ENCODE assay signal across 11 mouse cellular contexts in the genomic region with DNA sequence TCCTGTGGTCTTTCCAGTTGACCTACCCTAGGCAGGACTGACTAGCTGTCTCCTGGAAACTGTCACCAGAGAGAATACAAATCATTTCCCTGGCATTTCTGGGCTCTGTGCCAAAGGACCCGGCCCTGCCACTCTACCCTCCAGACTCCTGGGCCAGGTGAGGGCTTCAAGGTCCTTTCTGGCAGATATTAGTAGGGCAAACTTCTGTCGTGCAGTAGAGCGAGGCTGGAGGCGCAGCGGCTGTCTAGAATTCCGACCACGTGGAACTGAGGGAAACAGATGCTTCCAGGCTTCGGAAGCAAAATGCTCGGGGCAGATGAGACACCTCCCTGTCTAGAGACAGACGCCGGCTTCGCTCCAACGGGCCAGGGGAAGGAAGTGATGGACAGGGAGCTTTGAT. TPM values are rescaled to one million over a fixed set of nuclear protein-coding genes. Genes with fewer than 3 reads are reported as not detected.
DNase-seq lines count a peak whose midpoint lies in the region; ATAC-seq and TF ChIP-seq lines count a peak whose summit lies in the region.
"Had no signal": no experiment of that assay in that cellular context is flagged by ENCODE, and none has a peak within 500 bp of the region (broad histone marks: within the 10 kb centered on the region; RNA-seq: fewer than 3 reads in every experiment).

No protein-coding gene starts in this region.

- intact Hi-C loops in heart, postnatal 25 days (cut with DNase I): no loop called here

- no peaks in the 10 kb centered on the region for H3K9me3 ChIP-seq in heart, postnatal 0 days (replicated peaks; ENCODE audit: control insufficient read depth, low read length)
- H3K9me3 ChIP-seq in forebrain, embryonic 16.5 days (ENCODE audit: control insufficient read depth, low read length): no peaks in the 10 kb centered on the region
- H3K9me3 ChIP-seq: G1E had no signal

- no peak overlapping the region for H3K27ac ChIP-seq in heart, postnatal 0 days (ENCODE audit: low read depth)
- peak overlapping the region; percentile 28 for H3K27ac ChIP-seq in forebrain, embryonic 16.5 days (ENCODE audit: low read length)

- DNase-seq in heart, postnatal 0 days (ENCODE audit: low spot score): no peak
- no peak for DNase-seq in heart, postnatal 25 days (ENCODE audit: low spot score)
- peak; percentile 46 for DNase-seq in MN1 (ENCODE audit: low spot score)
- DNase-seq in kidney, postnatal 10 days: peak; percentile 88
- DNase-seq in right cerebral cortex, postnatal 36 days (ENCODE audit: low spot score in 2 of 2): no peak
- DNase-seq: cerebellum, postnatal 25 days had no signal

- no peak for TF ChIP-seq CTCF in heart, postnatal 0 days (IDR thresholded peaks at IDR 0.05; ENCODE audit: low read depth)

- peaks cover 11% of the 10 kb centered on the region for H3K4me1 ChIP-seq in heart, postnatal 0 days (ENCODE audit: control insufficient read depth, insufficient read depth)
- peaks cover 29% of the 10 kb centered on the region for H3K4me1 ChIP-seq in forebrain, embryonic 16.5 days (replicated peaks; ENCODE audit: control insufficient read depth, insufficient read depth, low read length)

- no peaks in the 10 kb centered on the region for H3K36me3 ChIP-seq in heart, postnatal 0 days (replicated peaks; ENCODE audit: control insufficient read depth, insufficient read depth, low read length)
- H3K36me3 ChIP-seq in forebrain, embryonic 16.5 days (ENCODE audit: control insufficient read depth, insufficient read depth): no peaks in the 10 kb centered on the region
- H3K36me3 ChIP-seq: G1E had no signal

- H3K4me3 ChIP-seq in heart, postnatal 0 days (ENCODE audit: low read depth, low read length): no peak overlapping the region
- H3K4me3 ChIP-seq in forebrain, embryonic 16.5 days (replicated peaks; ENCODE audit: low read length): no peak overlapping the region

- ATAC-seq in heart, postnatal 0 days (ENCODE audit: insufficient read depth, low read depth): peak; percentile 44
- no peak for ATAC-seq in forebrain, embryonic 16.5 days
- ATAC-seq in inflammation-experienced regulatory T-cells, adult 6 months: no peak
- ATAC-seq in CD4-positive, CD25-positive, alpha-beta regulatory T cell, adult 4 months: no peak

- TF ChIP-seq EP300 in heart, postnatal 0 days (IDR thresholded peaks at IDR 0.05; ENCODE audit: low read depth): no peak

- no peak overlapping the region for H3K4me2 ChIP-seq in heart, postnatal 0 days (ENCODE audit: low read depth, low read length)
- H3K4me2 ChIP-seq in forebrain, embryonic 16.5 days (ENCODE audit: low read length): no peak overlapping the region

- WGBS in heart, postnatal 0 days: 44% methylated on average over 13 of the region's 13 CpGs
- 52% methylated on average over 13 of the region's 13 CpGs for WGBS in forebrain, embryonic 16.5 days

- H3K27me3 ChIP-seq in heart, postnatal 0 days (ENCODE audit: control insufficient read depth, insufficient read depth, low read length): no peaks in the 10 kb centered on the region
- no peaks in the 10 kb centered on the region for H3K27me3 ChIP-seq in forebrain, embryonic 16.5 days (replicated peaks; ENCODE audit: control insufficient read depth, insufficient read depth, low read length)

- no peak overlapping the region for H3K9ac ChIP-seq in heart, postnatal 0 days (replicated peaks; ENCODE audit: low read depth, low read length)
- no peak overlapping the region for H3K9ac ChIP-seq in forebrain, embryonic 16.5 days (replicated peaks; ENCODE audit: low read depth, low read length)

RNA-seq across cellular contexts. Expression of a gene that starts 56.6 kb away (rescaled TPM):
- 31.6 and 46.8 TPM in 2 replicates for total RNA-seq in heart, postnatal 0 days (2014; rRNA removed; ENCODE audit: low replicate concordance)
- polyA plus RNA-seq in heart, postnatal 0 days (2015; fragmentation: Nextera tagmentation; extraction: Ambion mirVana): 18.1 and 20.7 TPM in 2 replicates
- total RNA-seq in heart, postnatal 25 days (2021): 10 to 100 TPM in 1 of 2 experiments, 1 to 10 TPM in 1; 9.7 to 10.2 TPM
- polyA plus RNA-seq in forebrain, embryonic 16.5 days (2015; fragmentation: Nextera tagmentation; extraction: Ambion mirVana): 4.1 and 5.8 TPM in 2 replicates
- polyA plus RNA-seq in inflammation-experienced regulatory T-cells, adult 6 months (2017; shearing (Covaris generic)): 1 to 10 TPM in 2 of 3 experiments, not detected in 1; 6.3 to 7.3 TPM
- polyA plus RNA-seq in CD4-positive, CD25-positive, alpha-beta regulatory T cell, adult 4 months (2017; shearing (Covaris generic)): 1 to 10 TPM; 4.9 to 9.7 TPM
- total RNA-seq: neutrophil, adult 5-6 weeks had no signal
- polyA plus RNA-seq: G1E had no signal

Comparison
In these comparisons a context has a peak if more than half of its experiments do, and no peak if none do; other contexts are left out.
1. DNase-seq: peak in MN1 (single experiment) and kidney, postnatal 10 days (single experiment); none in heart, postnatal 0 days (single experiment), heart, postnatal 25 days (single experiment) and right cerebral cortex, postnatal 36 days (0 of 2).